Mouse (Mus musculus) liver, embryonic 14.5 days (tissue): ENCODE results near the gene Alox5ap.

Experiments used
- CTCF ChIP-seq: IDR thresholded peaks from 2 replicates; pipeline ENCODE4 v1.5.1; 2016; ENCODE audit warnings: antibody characterized with exemption, low read depth, control low read depth
- EP300 ChIP-seq: IDR thresholded peaks from 2 replicates; pipeline ENCODE4 v1.6.1; 2016; ENCODE audit warnings: antibody characterized with exemption, low read depth

GRCm38 (mm10) chr5:149235002-149235401 is 29.6 kb upstream of the Alox5ap start:
- TF ChIP-seq CTCF (no peak), EP300 (no peak)
